Mouse (Mus musculus) lung, postnatal 36 days (tissue): ENCODE data around the gene Agps.

Source experiments
- DNase-seq: peaks from one replicate; pipeline ENCODE4 v3.0.0; 2022; ENCODE audit warnings: mixed read lengths

Agps gene

DNA sequence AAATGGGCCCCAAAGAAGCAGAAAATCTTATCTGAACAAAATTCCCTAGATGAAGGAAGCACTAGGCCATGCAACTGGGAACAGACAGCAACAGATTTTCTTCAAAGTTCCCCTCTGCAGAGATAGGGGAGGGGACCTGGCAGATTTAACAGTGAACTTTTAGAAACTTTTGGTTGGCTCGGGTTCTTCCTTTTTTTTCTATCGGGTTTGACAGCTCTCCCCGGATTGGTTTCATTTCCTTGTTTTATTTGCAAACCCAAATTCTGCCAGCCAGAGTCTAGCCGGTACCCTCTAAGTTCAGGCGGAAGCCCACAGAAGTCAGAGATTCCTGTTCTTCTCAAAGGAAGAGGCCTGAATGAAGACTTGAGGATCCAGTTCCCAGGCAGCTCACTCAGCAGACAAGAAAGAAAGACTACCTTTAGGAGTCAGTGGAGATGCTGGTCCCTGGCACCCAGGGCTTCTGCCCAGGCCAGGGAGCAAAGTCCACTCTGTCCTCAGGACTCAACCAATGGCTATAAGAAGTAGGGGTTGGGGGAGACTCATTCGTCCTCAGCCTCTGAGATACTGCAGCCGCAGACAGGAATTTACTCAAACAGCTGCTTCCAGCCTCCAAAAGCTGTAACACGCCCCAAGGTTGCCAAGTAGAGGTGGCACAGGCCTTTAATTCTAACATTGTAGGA is 2.9 kb upstream of the Agps start:
- peak; percentile 38 for DNase-seq

DNA sequence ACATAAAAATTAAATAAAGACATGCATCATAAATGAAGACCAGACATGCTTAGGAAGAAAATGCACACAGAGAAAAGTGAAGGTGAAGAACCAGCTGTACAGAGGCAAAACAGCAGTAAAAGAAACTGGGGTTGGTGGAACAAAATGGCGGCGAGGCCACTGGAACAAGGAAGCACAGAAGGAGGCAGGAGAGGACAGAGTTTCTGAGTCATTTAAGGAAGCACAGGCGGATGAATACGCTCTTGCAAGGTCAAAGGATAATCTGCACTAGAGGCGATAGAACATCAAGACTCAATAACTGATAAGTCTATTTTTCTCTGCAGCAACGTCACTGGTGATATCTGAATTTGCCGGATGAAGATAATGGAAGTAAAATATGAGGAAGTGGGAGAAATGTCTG is 1.7 kb upstream of the Agps start:
- DNase-seq: no peak

GRCm38 (mm10) chr2:75832781-75833180 is 804 bp downstream of the Agps start:
- DNase-seq: peak; percentile 7

DNA sequence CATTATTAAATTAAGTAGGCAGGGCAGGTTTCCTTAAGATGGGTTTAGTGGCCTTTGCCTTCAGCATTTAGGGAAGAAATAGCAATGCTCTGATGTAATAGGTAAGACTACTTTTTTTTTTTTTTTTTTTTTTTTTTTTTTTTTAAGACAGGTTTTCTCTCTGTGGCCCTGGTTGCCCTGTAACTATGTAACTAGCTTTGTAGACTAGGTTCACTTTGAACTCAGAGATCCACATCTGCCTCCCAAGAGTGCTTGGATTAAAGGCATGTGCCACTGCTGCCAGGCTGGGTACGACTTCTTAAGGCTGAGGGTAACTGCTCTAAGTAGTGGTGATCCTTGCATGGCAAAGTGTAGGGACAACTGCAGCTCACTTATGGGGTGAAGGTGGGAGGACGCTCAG is 2.5 kb downstream of the Agps start:
- no peak for DNase-seq

DNA sequence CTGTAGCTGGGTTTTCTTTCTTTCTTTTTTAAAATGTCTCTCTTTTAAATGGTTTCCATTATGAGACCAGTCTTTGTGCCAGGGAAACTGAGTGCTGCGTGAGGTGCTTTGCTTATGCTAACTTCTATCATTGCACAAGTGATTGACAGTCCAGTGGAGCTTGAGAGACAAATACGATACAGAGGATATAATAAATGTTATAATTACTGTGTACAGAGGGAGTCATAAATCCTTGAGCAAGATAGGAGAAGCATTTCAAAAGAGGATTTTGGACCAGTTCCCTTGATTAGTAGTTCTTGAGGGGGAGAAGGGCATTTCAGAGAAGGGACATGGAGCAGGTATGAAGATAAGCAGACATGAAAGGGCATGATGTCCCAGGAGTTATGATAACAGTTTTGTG is 10.3 kb downstream of the Agps start:
- no peak for DNase-seq

- peak; percentile 36 for DNase-seq
These were observed 15.7 kb downstream of the Agps start for GRCm38 (mm10) chr2:75847708-75848107.

DNA sequence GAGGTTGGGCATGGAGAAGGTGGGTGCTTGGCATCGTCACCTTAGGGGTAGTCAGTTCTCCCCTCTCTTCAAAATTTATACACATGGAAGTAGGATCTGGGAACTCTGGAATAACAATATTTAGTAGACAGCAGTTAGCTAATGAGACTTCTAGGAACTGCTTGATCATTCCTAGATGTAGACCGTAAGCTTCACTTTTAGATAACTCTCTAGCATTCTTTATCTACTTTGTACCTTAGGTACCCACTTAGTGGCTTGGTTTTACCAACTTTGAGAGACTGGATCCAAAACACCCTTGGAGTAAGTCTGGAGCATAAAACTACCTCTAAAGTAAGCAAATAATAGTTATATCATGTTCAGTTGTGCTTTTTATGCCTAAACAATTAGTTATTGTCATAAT is 20.5 kb downstream of the Agps start:
- no peak for DNase-seq

DNA sequence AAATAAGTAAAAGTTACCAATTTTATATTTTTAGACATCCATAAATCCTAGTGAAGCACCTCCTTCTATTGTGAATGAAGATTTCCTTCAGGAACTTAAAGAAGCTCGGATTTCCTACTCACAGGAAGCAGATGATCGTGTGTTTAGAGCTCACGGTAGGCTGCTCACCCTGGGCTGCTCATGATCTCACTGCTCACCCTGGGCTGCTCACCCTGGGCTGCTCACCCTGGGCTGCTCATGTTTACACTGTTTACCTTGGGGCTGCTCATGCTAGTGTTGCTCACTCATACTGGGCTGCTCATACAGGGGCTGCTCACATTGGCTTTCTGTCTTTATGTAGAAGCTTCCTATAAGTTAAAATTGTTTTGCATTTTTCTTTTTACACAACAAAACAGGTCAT is 22.2 kb downstream of the Agps start:
- no peak for DNase-seq

GRCm38 (mm10) chr2:75861115-75861514 is 29.1 kb downstream of the Agps start:
- DNase-seq: no peak

- peak; percentile 61 for DNase-seq
These were observed 37.6 kb downstream of the Agps start for GRCm38 (mm10) chr2:75869604-75870003.

- DNase-seq: peak; percentile 15
These were observed 42.1 kb downstream of the Agps start for GRCm38 (mm10) chr2:75874008-75874559.

- peak; percentile 53 for DNase-seq
These were observed 47.8 kb downstream of the Agps start for GRCm38 (mm10) chr2:75879791-75880190.

DNA sequence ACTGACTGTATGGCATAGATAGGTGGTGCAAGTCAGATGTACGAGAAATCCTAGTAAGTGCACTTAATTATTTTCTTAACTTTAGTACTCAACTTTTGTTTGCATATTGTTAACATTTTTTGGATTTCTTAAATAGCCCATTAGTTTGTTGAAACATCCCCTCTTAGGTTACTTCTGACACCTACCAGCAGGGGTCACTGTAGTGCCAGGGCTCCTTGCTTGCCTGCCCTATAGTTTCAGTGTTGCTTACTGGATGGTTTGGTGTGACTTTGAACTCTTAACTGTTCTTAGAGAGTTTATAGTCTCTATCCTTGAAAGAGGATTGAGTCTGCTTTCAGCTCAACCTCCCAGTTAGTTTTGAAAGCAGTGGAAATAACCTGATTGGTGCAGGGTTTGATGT is 51.6 kb downstream of the Agps start:
- peak; percentile 79 for DNase-seq

DNA sequence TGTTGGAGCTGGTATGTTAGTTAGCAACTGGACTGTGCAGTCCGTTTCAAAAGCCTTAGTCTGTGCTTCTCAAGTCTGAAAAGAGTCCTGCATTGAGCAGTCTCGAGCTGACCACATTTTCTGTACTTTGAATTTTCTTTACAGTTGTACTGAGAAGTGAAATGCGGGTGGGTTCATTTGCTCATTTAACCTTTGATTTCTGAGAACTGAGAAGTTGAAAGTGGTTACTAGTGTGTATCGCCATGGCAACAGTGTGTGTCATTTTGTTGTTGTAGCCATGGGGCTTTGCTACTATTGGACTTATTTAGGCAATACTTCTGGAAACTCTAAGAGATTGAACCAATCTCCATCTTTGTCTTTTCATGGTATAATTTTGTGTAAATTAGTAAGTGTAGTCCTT is 60.0 kb downstream of the Agps start:
- DNase-seq: peak; percentile 65

- no peak for DNase-seq
These were observed 63.7 kb downstream of the Agps start for GRCm38 (mm10) chr2:75895711-75896110.

- no peak for DNase-seq
These were observed 68.3 kb downstream of the Agps start for GRCm38 (mm10) chr2:75900281-75900680.

- no peak for DNase-seq
These were observed 69.9 kb downstream of the Agps start for GRCm38 (mm10) chr2:75901869-75902268.

DNA sequence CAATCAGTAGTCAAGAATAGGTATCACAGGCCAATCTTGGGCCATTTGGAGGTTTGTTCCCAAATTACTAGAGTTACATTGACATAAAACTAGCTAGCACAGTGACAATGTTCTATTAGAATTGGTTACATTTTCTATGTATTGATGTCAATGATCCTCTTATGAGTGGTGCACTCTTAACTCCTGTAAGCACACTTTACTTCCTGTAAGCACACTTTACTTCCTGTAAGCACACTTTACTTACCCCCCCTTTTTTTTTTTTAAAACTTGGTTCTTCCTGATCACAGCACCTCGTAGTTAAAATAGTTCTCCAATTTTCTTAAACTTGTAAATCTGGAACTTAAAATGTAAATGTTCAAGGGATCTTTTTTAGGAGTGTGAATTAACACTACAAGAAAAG is 75.2 kb downstream of the Agps start:
- no peak for DNase-seq

- no peak for DNase-seq
These were observed 83.1 kb downstream of the Agps start for GRCm38 (mm10) chr2:75915040-75915439.

DNA sequence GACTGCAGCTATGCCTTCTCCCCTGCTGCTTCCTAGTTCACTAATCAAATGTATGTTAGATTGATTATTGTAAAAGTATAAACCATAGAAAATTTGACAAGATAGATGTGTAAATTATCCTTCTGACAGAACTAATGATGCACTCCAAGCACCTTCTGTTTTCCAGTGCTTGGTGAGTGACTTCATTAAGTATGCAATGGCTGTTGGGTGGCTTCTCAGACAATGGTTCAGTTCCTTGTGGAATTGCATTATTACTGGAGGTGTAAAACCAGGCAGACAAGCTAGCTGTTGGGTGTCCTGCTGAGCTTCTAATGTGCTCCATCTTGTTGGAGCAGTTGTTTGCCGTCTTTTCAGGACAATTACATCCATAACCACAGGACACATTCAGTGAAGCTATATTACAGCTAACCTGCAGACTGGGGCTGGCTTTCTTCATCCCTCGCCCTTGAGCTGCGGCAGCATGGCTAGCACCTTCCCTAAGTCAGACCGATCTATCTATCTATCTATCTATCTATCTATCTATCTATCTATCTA is 91.9 kb downstream of the Agps start:
- DNase-seq: no peak

GRCm38 (mm10) chr2:75926061-75926460 is 94.1 kb downstream of the Agps start:
- DNase-seq: no peak

GRCm38 (mm10) chr2:75928011-75928410 is 96.0 kb downstream of the Agps start:
- no peak for DNase-seq

- DNase-seq: no peak
These were observed 97.2 kb downstream of the Agps start for GRCm38 (mm10) chr2:75929141-75929540.

GRCm38 (mm10) chr2:75929786-75930444 is 97.9 kb downstream of the Agps start:
- DNase-seq: peak; percentile 31
